Mouse (Mus musculus): Measurements from ENCODE around the gene Fam149a. TPM values are rescaled to one million over a fixed set of nuclear protein-coding genes. Genes with fewer than 3 reads are reported as not detected.
A peak's percentile ranks its signal among the peaks of the same experiment; 100 is the strongest.

Fam149a gene
- polyA plus RNA-seq, 1 experiment from 2014 or later: 3.2 TPM

- Histone ChIP-seq H3K9ac (no peak overlapping the region), H3K9me3 (replicated peaks) (no peaks in the 10 kb centered on the region), H3K27ac (no peak overlapping the region), H3K4me1 (no peaks in the 10 kb centered on the region), H3K4me3 (no peak overlapping the region), H3K36me3 (no peaks in the 10 kb centered on the region), H3K4me2 (no peak overlapping the region), H3K27me3 (replicated peaks) (peaks cover 16% of the 10 kb centered on the region)
- ATAC-seq: no peak
- 44% methylated on average over 6 of the region's 6 CpGs for WGBS (ENCODE audit: insufficient replicate concordance)
Measured at GRCm38 (mm10) chr8:45362323-45362722, 19.8 kb downstream of the Fam149a start.

DNA sequence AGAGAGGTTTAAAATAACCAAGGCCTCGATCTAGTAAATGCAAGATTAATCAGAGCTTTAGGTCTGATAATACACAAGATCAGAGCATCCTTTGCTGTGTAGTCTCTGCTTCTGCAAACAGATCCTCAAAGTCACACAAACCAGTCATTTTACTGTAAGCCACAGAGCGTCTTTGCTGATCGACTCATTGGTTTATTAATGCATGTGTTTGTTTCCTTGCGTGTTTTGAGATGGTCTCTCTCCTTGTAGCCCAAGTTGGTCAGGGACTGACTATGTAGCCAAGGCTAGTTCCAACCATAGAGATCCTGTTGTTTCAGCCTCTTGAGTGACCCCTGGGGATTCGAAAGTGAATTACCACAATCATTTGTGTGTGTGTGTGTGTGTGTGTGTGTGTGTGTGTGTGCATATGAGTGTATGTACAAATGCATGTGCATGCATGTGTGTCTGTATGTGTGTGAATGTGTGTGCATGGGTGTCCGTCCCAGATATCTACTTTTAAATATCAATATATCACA is 22.9 kb downstream of the Fam149a start:
- Histone ChIP-seq H3K9me3 (replicated peaks) (no peaks in the 10 kb centered on the region), H3K4me3 (no peak overlapping the region), H3K4me2 (peak overlapping the region; percentile 65; the same call in 1 of the 2 replicates), H3K36me3 (no peaks in the 10 kb centered on the region), H3K9ac (no peak overlapping the region), H3K27me3 (replicated peaks) (peaks cover 16% of the 10 kb centered on the region), H3K4me1 (no peaks in the 10 kb centered on the region), H3K27ac (no peak overlapping the region)
- 66% methylated on average over 6 of the region's 6 CpGs for WGBS (ENCODE audit: insufficient replicate concordance)
- ATAC-seq: no peak

GRCm38 (mm10) chr8:45358132-45358918 is 23.8 kb downstream of the Fam149a start:
- ATAC-seq: peak; percentile 47; the same call in 1 of the 2 replicates
- Histone ChIP-seq H3K27me3 (replicated peaks) (peaks cover 16% of the 10 kb centered on the region), H3K4me3 (peak overlapping the region; percentile 54), H3K4me2 (peak overlapping the region; percentile 65), H3K9me3 (replicated peaks) (no peaks in the 10 kb centered on the region), H3K36me3 (no peaks in the 10 kb centered on the region; the same call in 1 of the 2 replicates), H3K9ac (peak overlapping the region; percentile 60), H3K27ac (no peak overlapping the region), H3K4me1 (no peaks in the 10 kb centered on the region)
- WGBS (ENCODE audit: insufficient replicate concordance): 8% methylated on average over 48 of the region's 49 CpGs

GRCm38 (mm10) chr8:45355809-45356208 is 26.3 kb downstream of the Fam149a start:
- ATAC-seq: no peak
- Histone ChIP-seq H3K4me3 (no peak overlapping the region), H3K27ac (no peak overlapping the region), H3K4me1 (no peaks in the 10 kb centered on the region), H3K36me3 (peaks cover 5% of the 10 kb centered on the region; the same call in 1 of the 2 replicates), H3K9ac (no peak overlapping the region), H3K27me3 (replicated peaks) (peaks cover 16% of the 10 kb centered on the region), H3K9me3 (replicated peaks) (no peaks in the 10 kb centered on the region), H3K4me2 (no peak overlapping the region)
- 75% methylated on average over 6 of the region's 6 CpGs for whole genome bisulfite sequencing (ENCODE audit: insufficient replicate concordance)

DNA sequence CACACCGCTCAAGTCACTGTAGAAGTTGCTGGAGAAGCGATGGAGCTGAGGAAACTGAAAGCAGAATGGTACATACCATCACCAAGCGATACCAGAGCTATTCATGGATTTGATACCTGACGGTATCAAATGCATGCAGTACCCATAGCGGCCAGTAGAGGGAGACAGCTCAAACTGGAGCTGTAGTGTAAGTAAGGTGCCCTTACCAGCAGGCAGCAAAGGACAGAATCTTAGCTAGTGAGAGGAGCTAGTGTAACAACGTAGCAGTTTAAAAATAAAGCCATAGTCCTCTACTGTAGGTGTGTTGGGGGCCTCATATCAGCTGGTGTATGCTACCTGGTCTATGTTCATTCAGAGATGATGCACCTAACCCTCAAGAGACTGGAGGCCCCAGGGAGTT is 37.1 kb downstream of the Fam149a start:
- Histone ChIP-seq H3K9ac (no peak overlapping the region), H3K27ac (no peak overlapping the region), H3K27me3 (replicated peaks) (no peaks in the 10 kb centered on the region), H3K4me3 (no peak overlapping the region), H3K9me3 (replicated peaks) (no peaks in the 10 kb centered on the region), H3K4me2 (no peak overlapping the region), H3K4me1 (no peaks in the 10 kb centered on the region), H3K36me3 (peaks cover 4% of the 10 kb centered on the region; the same call in 1 of the 2 replicates)
- ATAC-seq: no peak
- 17% methylated on average over 6 of the region's 6 CpGs for WGBS (ENCODE audit: insufficient replicate concordance)

DNA sequence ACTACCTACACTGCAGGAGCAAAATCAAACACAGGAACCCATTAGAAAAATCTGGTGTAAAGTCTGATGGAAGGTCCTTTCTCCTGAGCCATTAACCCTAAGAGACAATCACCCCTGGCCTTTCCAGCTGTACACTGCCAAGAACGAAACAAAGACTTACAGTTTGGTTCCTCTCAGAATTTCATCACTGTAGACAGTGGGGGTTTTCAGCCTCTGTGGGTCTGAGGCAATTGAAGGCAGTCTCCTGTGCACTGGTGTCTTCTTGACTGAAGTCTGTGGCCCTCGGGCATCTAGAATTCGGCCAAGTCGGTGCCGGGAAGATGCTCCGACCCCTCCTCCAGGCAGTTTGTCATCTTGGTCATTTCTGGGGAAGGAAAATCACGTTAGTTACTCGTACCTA is 37.8 kb downstream of the Fam149a start:
- no peak overlapping the region for H3K9ac ChIP-seq
- no peak overlapping the region for H3K4me3 ChIP-seq
- H3K27ac ChIP-seq: no peak overlapping the region
- WGBS (ENCODE audit: insufficient replicate concordance): 76% methylated on average over 8 of the region's 8 CpGs
- H3K36me3 ChIP-seq: peaks cover 4% of the 10 kb centered on the region; the same call in 1 of the 2 replicates
- no peaks in the 10 kb centered on the region for H3K9me3 ChIP-seq (replicated peaks)
- no peaks in the 10 kb centered on the region for H3K27me3 ChIP-seq (replicated peaks)
- ATAC-seq: no peak
- no peak overlapping the region for H3K4me2 ChIP-seq
- no peaks in the 10 kb centered on the region for H3K4me1 ChIP-seq

- H3K4me3 ChIP-seq: no peak overlapping the region
- H3K27me3 ChIP-seq (replicated peaks): no peaks in the 10 kb centered on the region
- peak overlapping the region; percentile 65 for H3K27ac ChIP-seq
- ATAC-seq: peak; percentile 51; the same call in 1 of the 2 replicates
- H3K9me3 ChIP-seq (replicated peaks): no peaks in the 10 kb centered on the region
- no peaks in the 10 kb centered on the region for H3K4me1 ChIP-seq
- 71% methylated on average over 12 of the region's 12 CpGs for WGBS (ENCODE audit: insufficient replicate concordance)
- H3K36me3 ChIP-seq: no peaks in the 10 kb centered on the region
- H3K9ac ChIP-seq: no peak overlapping the region
- H3K4me2 ChIP-seq: no peak overlapping the region
Measured at GRCm38 (mm10) chr8:45341630-45342628, 40.2 kb downstream of the Fam149a start.

- no peaks in the 10 kb centered on the region for H3K36me3 ChIP-seq
- H3K9ac ChIP-seq: no peak overlapping the region
- H3K4me2 ChIP-seq: peak overlapping the region; percentile 69
- no peak overlapping the region for H3K27ac ChIP-seq
- peak; percentile 58; the same call in 1 of the 2 replicates for ATAC-seq
- peak overlapping the region; percentile 58 for H3K4me3 ChIP-seq
- 2% methylated on average over 8 of the region's 8 CpGs for WGBS (ENCODE audit: insufficient replicate concordance)
- peaks cover 9% of the 10 kb centered on the region; the same call in 1 of the 2 replicates for H3K27me3 ChIP-seq (replicated peaks)
- H3K9me3 ChIP-seq (replicated peaks): no peaks in the 10 kb centered on the region
- H3K4me1 ChIP-seq: peaks cover 3% of the 10 kb centered on the region; the same call in 1 of the 2 replicates
Measured at GRCm38 (mm10) chr8:45333493-45333892, 48.6 kb downstream of the Fam149a start.

GRCm38 (mm10) chr8:45332685-45333409 is 49.2 kb downstream of the Fam149a start, which contains the start of gene Cyp4v3:
Gene Cyp4v3 (minus strand): TSS chr8:45333216.
- 2% methylated on average over 44 of the region's 44 CpGs for WGBS (ENCODE audit: insufficient replicate concordance)
- Histone ChIP-seq H3K27ac (0 out of 2 replicates have a peak within 1 kb of the TSS, but pooled peaks have one; percentile 45), H3K4me1 (peaks cover 3% of the 10 kb centered on the region; the same call in 1 of the 2 replicates), H3K9ac (peak within 1 kb of the TSS; percentile 7; the same call in 1 of the 2 replicates), H3K9me3 (replicated peaks) (no peaks in the 10 kb centered on the region), H3K36me3 (no peaks in the 10 kb centered on the region), H3K4me2 (peak within 1 kb of the TSS; percentile 69), H3K27me3 (replicated peaks) (peaks cover 9% of the 10 kb centered on the region; the same call in 1 of the 2 replicates), H3K4me3 (peak within 1 kb of the TSS; percentile 58)
- ATAC-seq: peak; percentile 68

GRCm38 (mm10) chr8:45330856-45331255 is 51.2 kb downstream of the Fam149a start:
- Histone ChIP-seq H3K9me3 (replicated peaks) (no peaks in the 10 kb centered on the region), H3K4me1 (peaks cover 3% of the 10 kb centered on the region; the same call in 1 of the 2 replicates), H3K4me3 (no peak overlapping the region), H3K9ac (no peak overlapping the region), H3K27me3 (replicated peaks) (peaks cover 9% of the 10 kb centered on the region; the same call in 1 of the 2 replicates), H3K4me2 (no peak overlapping the region), H3K27ac (no peak overlapping the region), H3K36me3 (no peaks in the 10 kb centered on the region)
- ATAC-seq: no peak
- 39% methylated on average over 3 of the region's 3 CpGs for WGBS (ENCODE audit: insufficient replicate concordance)
